Mouse (Mus musculus) E14TG2a.4 (cell line): ENCODE results near the gene Supt5.

Source experiments
- CTCF ChIP-seq: conservative IDR thresholded peaks from 2 replicates; pipeline ENCODE4 v1.5.1; 2014; ENCODE audit warnings: low read length
- NANOG ChIP-seq: IDR thresholded peaks from 2 replicates; pipeline ENCODE4 v1.6.1; 2014; ENCODE audit warnings: borderline replicate concordance, low read length, mixed read lengths
- POU5F1 ChIP-seq: IDR thresholded peaks from 2 replicates; pipeline ENCODE4 v1.6.1; 2014; ENCODE audit warnings: low read length, borderline replicate concordance

DNA sequence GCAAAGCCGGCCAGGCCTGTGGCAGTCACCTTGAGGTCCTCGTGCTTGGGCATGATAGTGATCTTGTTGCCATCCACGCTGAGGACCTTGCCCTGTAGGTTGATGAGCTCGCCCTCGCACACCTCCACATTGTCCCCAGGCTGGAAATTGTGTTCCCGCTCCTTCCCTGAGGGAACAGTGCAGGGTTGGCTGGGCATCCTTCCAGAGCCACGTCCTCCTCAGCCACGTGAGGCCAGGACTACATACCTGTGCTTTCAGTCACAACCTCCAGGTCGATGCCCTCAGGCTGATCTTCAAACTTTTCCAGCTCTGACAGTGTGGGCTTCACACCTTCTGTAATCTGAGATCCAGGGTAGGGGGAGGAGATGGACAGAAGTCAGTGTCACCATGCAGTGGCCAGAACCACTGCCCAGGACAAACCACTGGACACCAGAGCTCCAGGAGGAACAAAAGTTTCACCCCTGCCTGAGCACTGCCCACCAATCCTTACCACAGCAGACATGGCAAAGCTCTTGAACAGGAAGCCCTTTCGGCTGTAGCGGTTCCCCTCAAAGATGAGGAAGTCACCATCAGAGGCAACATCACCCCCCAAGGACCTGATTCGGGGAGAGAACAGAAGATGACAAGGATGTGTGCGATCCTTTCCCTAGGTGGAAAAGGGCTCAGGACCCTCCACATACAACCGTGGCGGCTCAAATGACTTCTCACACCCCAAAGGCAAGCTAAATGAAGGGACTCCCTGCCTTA lies 16.4 kb downstream of the Supt5 start:
- no peak for TF ChIP-seq CTCF
- no peak for TF ChIP-seq POU5F1
- TF ChIP-seq NANOG, result no peak
